Mouse (Mus musculus) kidney, adult 2 months (tissue): ENCODE data around the gene Supt4a. TPM values are rescaled to one million over a fixed set of nuclear protein-coding genes. Genes with fewer than 3 reads are reported as not detected.

Source experiments
- DNase-seq: peaks from one replicate; pipeline ENCODE4 v3.0.0; 2021
- H3K27ac ChIP-seq: fragments of 200-500 bp; 2 replicates; pipeline ENCODE4 v1.5.1; 2012; ENCODE audit warnings: low read depth, low read length, control low read depth, inconsistent platforms; ENCODE audit not compliant: insufficient read depth
- H3K27me3 ChIP-seq: fragments of 200-500 bp; replicated peaks from 2 replicates; pipeline ENCODE4 v1.6.1; 2012; ENCODE audit warnings: mild to moderate bottlenecking, moderate library complexity, low read length, inconsistent platforms; ENCODE audit not compliant: control insufficient read depth, insufficient read depth
- H3K36me3 ChIP-seq: fragments of 200-500 bp; 2 replicates; pipeline ENCODE4 v1.6.1; 2012; ENCODE audit warnings: mild to moderate bottlenecking, moderate library complexity, low read length, inconsistent platforms; ENCODE audit not compliant: control insufficient read depth, insufficient read depth
- H3K4me1 ChIP-seq: fragments of 200-500 bp; 2 replicates; pipeline ENCODE4 v1.6.1; 2011; ENCODE audit warnings: low read length; ENCODE audit not compliant: control insufficient read depth, insufficient read depth
- H3K4me3 ChIP-seq: fragments of 200-500 bp; 2 replicates; pipeline ENCODE4 v1.5.1; 2011; ENCODE audit warnings: mild to moderate bottlenecking, low read depth, low read length, control low read depth; ENCODE audit not compliant: insufficient read depth
- CTCF ChIP-seq: fragments of 200-500 bp; conservative IDR thresholded peaks from 2 replicates; pipeline ENCODE4 v1.5.1; 2011; ENCODE audit warnings: low read depth, mild to moderate bottlenecking, control low read depth, low read length, moderate library complexity, mixed read lengths; ENCODE audit not compliant: insufficient read depth, insufficient read length
- POLR2A ChIP-seq: fragments of 200-500 bp; IDR thresholded peaks from one replicate; pipeline ENCODE4 v1.6.1; 2011; ENCODE audit warnings: low read depth, low read length, control low read depth
- WGBS: fragments of 180-500 bp; shearing (Covaris S2); methylation state at CpG from one replicate; pipeline ENCODE4 v1.1.7; 2018; 5-methylcytosine and 5-hydroxymethylcytosine counted together
- polyA plus RNA-seq: library from polyadenylated mRNA; depleted of rRNA; stranded (reverse); fragments of >200 nt; gene quantifications from 2 replicates; pipeline ENCODE4 v1.2.3, GENCODE M21; 2012

Supt4a gene
- polyA plus RNA-seq, 1 experiment = 135 TPM

- Histone ChIP-seq H3K27me3 (no peaks in the 10 kb centered on the region), H3K4me3 (no peak overlapping the region), H3K27ac (no peak overlapping the region), H3K4me1 (no peaks in the 10 kb centered on the region), H3K36me3 (no peaks in the 10 kb centered on the region)
- 84% methylated on average over 14 of the region's 14 CpGs for WGBS
- TF ChIP-seq CTCF (no peak), POLR2A (no peak)
- no peak for DNase-seq
Measured at GRCm38 (mm10) chr11:87761806-87762701, 24.7 kb downstream of the Supt4a start.

GRCm38 (mm10) chr11:87762702-87763385 lies 25.5 kb downstream of the Supt4a start:
- TF ChIP-seq POLR2A (no peak), CTCF (no peak)
- H3K27me3 ChIP-seq = no peaks in the 10 kb centered on the region
- DNase-seq = no peak
- 61% methylated on average over 12 of the region's 12 CpGs for WGBS
- no peaks in the 10 kb centered on the region for H3K36me3 ChIP-seq
- no peak overlapping the region for H3K27ac ChIP-seq
- no peak overlapping the region for H3K4me3 ChIP-seq
- no peaks in the 10 kb centered on the region for H3K4me1 ChIP-seq

- WGBS = 3% methylated on average over 17 of the region's 17 CpGs
- no peaks in the 10 kb centered on the region for H3K4me1 ChIP-seq
- DNase-seq = peak; percentile 55
- H3K27me3 ChIP-seq = no peaks in the 10 kb centered on the region
- H3K4me3 ChIP-seq = peak overlapping the region; percentile 43
- no peaks in the 10 kb centered on the region for H3K36me3 ChIP-seq
- TF ChIP-seq CTCF = no peak
- TF ChIP-seq POLR2A = no peak
- H3K27ac ChIP-seq = no peak overlapping the region
Measured at GRCm38 (mm10) chr11:87763511-87763987, 26.2 kb downstream of the Supt4a start.

GRCm38 (mm10) chr11:87763988-87764876 lies 26.9 kb downstream of the Supt4a start:
- H3K4me3 ChIP-seq = peak overlapping the region; percentile 43
- no peaks in the 10 kb centered on the region for H3K27me3 ChIP-seq
- TF ChIP-seq CTCF (no peak), POLR2A (no peak)
- WGBS = 2% methylated on average over 65 of the region's 65 CpGs
- DNase-seq = no peak
- no peaks in the 10 kb centered on the region for H3K4me1 ChIP-seq
- H3K27ac ChIP-seq = no peak overlapping the region
- H3K36me3 ChIP-seq = no peaks in the 10 kb centered on the region

- Histone ChIP-seq H3K4me3 (no peak overlapping the region), H3K27ac (no peak overlapping the region), H3K36me3 (no peaks in the 10 kb centered on the region), H3K27me3 (no peaks in the 10 kb centered on the region), H3K4me1 (no peaks in the 10 kb centered on the region)
- DNase-seq = no peak
- TF ChIP-seq POLR2A (no peak), CTCF (no peak)
- 86% methylated on average over 4 of the region's 4 CpGs for WGBS
Measured at GRCm38 (mm10) chr11:87768745-87769144, 31.4 kb downstream of the Supt4a start.

DNA sequence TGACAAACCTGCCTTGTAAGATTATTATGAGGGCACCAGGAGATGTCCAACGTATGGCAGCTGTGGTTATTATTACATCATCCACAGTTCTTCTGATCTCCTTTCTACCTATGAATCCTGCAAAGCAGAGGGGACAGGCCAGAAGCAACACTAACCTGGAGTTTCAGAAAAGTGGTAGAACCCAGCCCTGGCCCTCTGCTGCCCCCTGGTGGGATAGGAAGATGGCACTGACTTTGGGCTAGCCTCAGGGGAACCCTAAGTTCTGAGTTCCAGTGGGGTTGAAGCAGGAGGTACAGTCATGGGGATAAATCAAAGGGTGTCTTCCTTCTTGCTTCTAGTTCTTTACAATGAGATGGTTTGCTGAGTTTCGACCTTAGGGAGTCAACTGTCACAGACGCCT lies 33.6 kb downstream of the Supt4a start:
- DNase-seq = peak; percentile 69
- Histone ChIP-seq H3K27me3 (no peaks in the 10 kb centered on the region), H3K27ac (no peak overlapping the region), H3K4me3 (no peak overlapping the region), H3K36me3 (no peaks in the 10 kb centered on the region), H3K4me1 (no peaks in the 10 kb centered on the region)
- no peak for TF ChIP-seq POLR2A
- peak; percentile 92 for TF ChIP-seq CTCF
- WGBS = 53% methylated on average over 3 of the region's 3 CpGs
